Mouse (Mus musculus) bone marrow macrophage, adult 2 months (primary cell): ENCODE results near the gene E130116L18Rik. TPM values are rescaled to one million over a fixed set of nuclear protein-coding genes. Genes with fewer than 3 reads are reported as not detected.
"Not testable (repeated sequence)": the region's sequence is repeated elsewhere in the genome, so short reads cannot be mapped to it uniquely, and the experiment has no call there.

Experiments used
- H3K27ac ChIP-seq: 2 replicates; pipeline ENCODE4 v1.5.1; 2012; ENCODE audit warnings: low read depth, low read length; ENCODE audit not compliant: insufficient read depth
- H3K4me1 ChIP-seq: 2 replicates; pipeline ENCODE4 v1.6.1; 2012; ENCODE audit warnings: low read length; ENCODE audit not compliant: control insufficient read depth, insufficient read depth
- H3K4me3 ChIP-seq: 2 replicates; pipeline ENCODE4 v1.5.1; 2012; ENCODE audit warnings: mild to moderate bottlenecking, low read length, moderate library complexity; ENCODE audit not compliant: insufficient read depth
- CTCF ChIP-seq: IDR thresholded peaks from 2 replicates; pipeline ENCODE4 v1.5.1; 2012; ENCODE audit warnings: low read depth, mild to moderate bottlenecking, low read length, moderate library complexity
- POLR2A ChIP-seq: IDR thresholded peaks from 2 replicates; pipeline ENCODE4 v1.6.1; 2012; ENCODE audit warnings: mild to moderate bottlenecking, low read depth, low read length, borderline replicate concordance
- polyA plus RNA-seq: library from polyadenylated mRNA; stranded (reverse); fragments of >200 nt; gene quantifications from 2 replicates; pipeline ENCODE4 v1.2.4, GENCODE M21; 2012; ENCODE audit not compliant: missing spikeins, insufficient read depth, insufficient read length

E130116L18Rik gene
- polyA plus RNA-seq, 1 experiment: not detected

DNA sequence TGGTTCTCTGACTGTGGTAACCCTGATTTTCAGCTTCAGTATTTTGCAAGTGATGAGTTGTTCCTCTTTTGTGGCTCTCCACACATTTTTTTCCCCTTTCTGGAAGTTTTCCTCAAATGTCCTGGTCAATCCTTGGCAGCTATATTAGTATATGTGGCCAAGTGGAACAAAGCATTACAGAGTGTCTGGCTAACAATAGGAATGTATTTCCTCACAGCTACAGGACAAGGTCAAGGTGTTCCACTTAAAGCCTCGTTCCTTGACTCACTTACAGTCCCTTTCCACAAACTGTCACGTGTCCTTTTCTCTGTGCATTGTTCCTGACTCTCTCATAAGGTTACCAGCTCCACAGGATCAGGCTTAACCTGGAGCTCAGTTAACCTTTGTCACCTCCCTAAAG, 38.4 kb downstream of the E130116L18Rik start:
- Histone ChIP-seq H3K4me3 (no peak overlapping the region), H3K27ac (no peak overlapping the region), H3K4me1 (0 out of 2 replicates have a peak, but pooled peaks cover 3% of the 10 kb centered on the region)
- no peak for TF ChIP-seq CTCF

DNA sequence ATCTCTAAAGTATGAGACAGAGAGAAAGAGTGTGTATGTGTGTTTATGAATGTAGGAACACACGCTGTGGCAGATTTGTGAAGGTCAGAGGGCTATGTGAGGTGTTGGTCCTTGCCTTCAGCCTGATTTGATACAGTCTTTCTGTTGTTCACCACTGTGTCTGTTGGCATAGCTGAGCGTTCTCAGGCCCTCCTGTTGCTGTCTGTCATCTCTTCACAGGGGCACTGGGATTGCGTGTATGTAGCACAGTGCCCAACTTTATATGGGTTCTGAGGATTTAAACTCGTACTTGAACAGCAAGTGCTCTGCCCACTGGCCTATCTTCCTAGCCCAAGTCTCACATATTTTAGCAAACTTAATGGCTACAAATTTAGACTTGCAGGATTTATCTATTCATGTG, 39.4 kb downstream of the E130116L18Rik start:
- Histone ChIP-seq H3K4me1 (0 out of 2 replicates have a peak, but pooled peaks cover 3% of the 10 kb centered on the region), H3K4me3 (no peak overlapping the region), H3K27ac (no peak overlapping the region)
- TF ChIP-seq POLR2A (no peak), CTCF (no peak)

DNA sequence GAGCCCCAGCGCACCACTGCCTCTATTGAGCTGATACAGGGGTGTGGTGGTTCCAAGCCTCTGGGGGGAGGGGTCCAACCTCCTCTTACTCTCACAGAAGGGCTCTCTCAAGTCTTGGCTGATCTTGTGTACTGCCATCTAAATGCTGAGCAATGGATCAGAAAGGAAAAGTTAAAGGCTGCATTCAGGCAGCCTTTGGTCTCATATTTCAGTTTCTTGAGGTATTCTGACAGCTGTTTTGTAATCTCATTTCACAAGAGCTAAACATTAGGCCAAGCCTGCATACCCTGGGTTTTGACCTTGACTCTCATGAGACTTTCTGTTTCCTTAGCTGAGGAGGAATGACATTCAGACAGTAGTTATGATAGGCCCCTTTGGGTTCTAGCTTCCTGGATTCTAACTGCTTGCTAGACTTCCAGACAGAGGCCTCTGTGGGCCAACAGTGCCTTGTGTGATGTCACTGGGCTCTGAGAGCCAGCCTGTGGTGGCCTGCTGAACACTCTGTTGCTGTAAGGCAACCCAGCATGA, 41.9 kb downstream of the E130116L18Rik start, which contains the start of gene Galntl5:
Galntl5 (plus strand) TSS at position 457 of the 528 bp plus-strand sequence.
- no peak for TF ChIP-seq POLR2A
- no peak for TF ChIP-seq CTCF
- no peak within 1 kb of the TSS for H3K27ac ChIP-seq
- H3K4me1 ChIP-seq: 0 out of 2 replicates have a peak, but pooled peaks cover 3% of the 10 kb centered on the region
- H3K4me3 ChIP-seq: no peak within 1 kb of the TSS

DNA sequence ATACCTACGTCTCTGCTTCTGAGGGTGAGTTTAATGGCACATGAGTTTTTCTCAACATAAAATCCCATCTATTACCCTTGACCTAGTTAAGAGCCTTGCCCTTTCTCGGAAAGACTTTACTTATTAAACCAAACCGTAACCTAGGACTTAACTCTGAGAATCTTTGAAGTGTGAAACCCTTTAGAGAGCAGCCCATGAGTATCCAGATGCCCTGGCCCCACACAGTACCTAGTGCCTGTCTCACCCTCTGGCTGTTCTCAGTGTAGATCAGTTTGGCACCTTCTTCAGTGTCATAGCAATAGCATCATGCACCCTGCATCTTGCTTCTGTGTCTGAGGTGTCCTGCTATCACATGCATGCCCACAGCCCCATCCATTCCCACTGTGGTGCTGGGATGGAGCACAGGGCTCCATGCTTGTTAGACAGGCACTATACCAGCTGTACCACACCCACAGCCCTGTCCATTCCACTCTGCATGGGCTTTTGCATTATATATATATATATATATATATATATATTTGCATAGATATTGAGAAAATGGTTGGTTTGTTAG, 42.9 kb downstream of the E130116L18Rik start:
- TF ChIP-seq POLR2A (no peak), CTCF (no peak)
- H3K4me1 ChIP-seq: 0 out of 2 replicates have a peak, but pooled peaks cover 3% of the 10 kb centered on the region
- H3K4me3 ChIP-seq: no peak overlapping the region
- H3K27ac ChIP-seq: no peak overlapping the region

DNA sequence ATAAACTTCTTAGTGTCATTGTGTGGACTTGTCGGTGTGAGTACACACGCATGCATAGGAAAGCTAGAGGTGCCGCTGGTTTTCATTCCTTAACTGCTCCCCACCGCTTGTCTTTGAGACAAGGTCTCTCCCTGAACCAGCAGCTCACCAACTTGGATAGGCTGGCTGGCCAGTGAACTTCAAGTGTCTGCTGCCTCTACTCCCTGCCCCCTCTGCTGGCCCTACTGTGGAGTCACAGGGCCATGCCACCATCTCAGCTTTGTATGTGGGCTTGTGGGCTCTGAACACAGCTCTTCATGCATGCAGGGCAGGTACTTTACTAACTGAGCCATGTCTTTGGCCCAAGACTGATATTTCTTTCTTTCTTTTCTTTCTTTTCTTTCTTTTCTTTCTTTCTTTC, 43.7 kb downstream of the E130116L18Rik start:
- Histone ChIP-seq H3K4me1 (0 out of 2 replicates have a peak, but pooled peaks cover 2% of the 10 kb centered on the region), H3K27ac (no peak overlapping the region), H3K4me3 (no peak overlapping the region)
- no peak for TF ChIP-seq POLR2A
- no peak for TF ChIP-seq CTCF

DNA sequence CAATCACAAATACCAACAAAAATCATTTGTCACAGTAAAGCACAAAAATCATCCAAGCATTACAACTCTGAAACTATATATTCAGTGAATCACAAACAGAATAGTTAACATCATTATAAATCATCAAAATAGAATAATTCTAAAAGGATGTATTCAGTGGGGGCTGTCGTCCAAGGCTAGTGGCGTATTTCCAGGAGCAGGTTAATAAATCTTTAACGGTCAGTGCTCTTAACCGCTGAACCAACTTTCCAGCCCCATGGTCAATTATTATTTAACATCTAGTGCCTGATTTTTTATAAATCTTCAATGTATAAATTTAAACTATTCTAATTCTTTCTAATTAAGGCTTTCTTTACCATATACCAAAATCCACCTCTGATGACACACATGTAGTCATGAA, 44.4 kb downstream of the E130116L18Rik start:
- H3K4me1 ChIP-seq, H3K27ac ChIP-seq, H3K4me3 ChIP-seq: not testable (repeated sequence)

DNA sequence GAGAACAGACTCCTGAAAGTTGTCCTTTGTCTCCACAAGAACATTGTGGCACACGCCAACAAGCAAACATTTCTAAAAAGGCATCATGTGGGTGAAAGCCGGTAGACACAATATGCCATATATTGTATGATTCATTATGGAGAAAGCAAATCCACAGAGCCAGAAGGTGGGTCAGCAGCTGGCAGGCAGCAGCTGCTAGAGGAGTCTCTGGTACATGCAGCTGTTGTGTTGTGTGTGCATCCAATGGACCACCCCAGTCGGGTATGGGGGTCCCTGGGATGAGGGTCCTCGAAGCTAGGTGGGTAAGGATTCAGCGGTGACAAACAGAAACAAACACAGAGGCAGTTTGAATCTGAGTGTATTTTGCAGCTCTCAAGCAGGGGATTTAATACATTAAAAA, 45.0 kb downstream of the E130116L18Rik start:
- not testable (repeated sequence) for H3K4me1 ChIP-seq, H3K27ac ChIP-seq, H3K4me3 ChIP-seq

Other genes starting within 250 kb of the E130116L18Rik start
- gene Prkag2, start 122.5 kb downstream of the E130116L18Rik start, polyA plus RNA-seq: 27.2 and 27.7 TPM in 2 replicates
- not detected in 2 replicates for gene Galntl5, start 41.7 kb downstream of the E130116L18Rik start, polyA plus RNA-seq
- 29.3 and 38.6 TPM in 2 replicates for gene Galnt11, start 1.2 kb downstream of the E130116L18Rik start, polyA plus RNA-seq